16 mouse cellular contexts compared by ENCODE assay signal in the genomic region with DNA sequence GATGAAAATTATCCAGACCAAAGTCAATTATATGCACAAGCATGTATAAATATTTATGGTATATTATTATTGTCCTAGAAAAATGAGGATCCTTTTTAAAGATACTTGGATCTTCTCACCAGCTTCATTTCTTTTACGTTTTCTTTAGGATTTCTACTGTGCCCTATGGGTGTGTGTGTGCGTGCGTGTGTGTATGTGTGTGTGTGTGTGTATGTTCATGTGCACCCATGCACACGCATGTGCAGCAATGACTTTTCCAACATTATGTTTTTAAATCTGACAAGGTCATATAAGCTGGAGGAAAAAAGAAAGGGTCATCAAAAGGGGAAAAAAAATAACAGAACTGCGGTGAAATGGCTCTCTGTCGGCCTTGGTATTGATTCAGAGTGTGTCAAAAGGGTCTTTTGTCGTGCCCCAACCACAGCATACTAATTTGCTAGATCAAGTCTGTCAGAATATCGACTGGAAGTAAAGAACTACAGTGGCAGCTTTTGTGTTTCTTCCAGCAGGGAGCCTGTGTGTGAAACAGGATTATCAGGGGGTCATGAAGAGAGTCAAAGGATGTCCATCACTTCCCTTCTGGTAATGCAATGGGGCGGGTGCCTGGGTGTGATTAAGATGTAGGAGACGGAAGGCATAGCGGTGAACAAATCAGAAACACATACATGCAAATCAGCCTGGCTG.
DNase-seq lines count a peak whose midpoint lies in the region; ATAC-seq and TF ChIP-seq lines count a peak whose summit lies in the region.
"Had no signal": no experiment of that assay in that cellular context is flagged by ENCODE, and none has a peak within 500 bp of the region (broad histone marks: within the 10 kb centered on the region; RNA-seq: fewer than 3 reads in every experiment).

No protein-coding gene starts in this region.

- no peak overlapping the region for H3K4me3 ChIP-seq in forebrain, embryonic 15.5 days
- H3K4me3 ChIP-seq in liver, postnatal 0 days (ENCODE audit: low read depth, low read length): no peak overlapping the region
- H3K4me3 ChIP-seq: heart, embryonic 15.5 days; liver, embryonic 13.5 days had no signal

- H3K27ac ChIP-seq in forebrain, embryonic 15.5 days (replicated peaks): no peak overlapping the region; the same call in 1 of the 2 replicates
- no peak overlapping the region for H3K27ac ChIP-seq in liver, postnatal 0 days (ENCODE audit: low read depth)
- H3K27ac ChIP-seq: heart, embryonic 15.5 days; liver, embryonic 13.5 days had no signal

- H3K4me1 ChIP-seq in forebrain, embryonic 15.5 days: peaks cover 6% of the 10 kb centered on the region
- no peaks in the 10 kb centered on the region for H3K4me1 ChIP-seq in liver, postnatal 0 days (ENCODE audit: insufficient read depth)
- H3K4me1 ChIP-seq: heart, embryonic 15.5 days; liver, embryonic 13.5 days had no signal

- no peak overlapping the region; the same call in 1 of the 2 replicates for H3K4me2 ChIP-seq in forebrain, embryonic 15.5 days (replicated peaks)
- H3K4me2 ChIP-seq in liver, postnatal 0 days (ENCODE audit: low read depth, low read length): no peak overlapping the region
- H3K4me2 ChIP-seq: heart, embryonic 15.5 days; liver, embryonic 13.5 days had no signal

- no peak for TF ChIP-seq CTCF in liver, postnatal 0 days (IDR thresholded peaks at IDR 0.05; ENCODE audit: low read depth)

- no peaks in the 10 kb centered on the region for H3K36me3 ChIP-seq in forebrain, embryonic 15.5 days
- no peaks in the 10 kb centered on the region for H3K36me3 ChIP-seq in liver, postnatal 0 days (replicated peaks; ENCODE audit: insufficient read depth, low read length)
- H3K36me3 ChIP-seq: heart, embryonic 15.5 days; liver, embryonic 13.5 days had no signal

- H3K9ac ChIP-seq in forebrain, embryonic 15.5 days (replicated peaks): no peak overlapping the region
- H3K9ac ChIP-seq in liver, postnatal 0 days (replicated peaks): no peak overlapping the region
- H3K9ac ChIP-seq: heart, embryonic 15.5 days; liver, embryonic 13.5 days had no signal

- no peaks in the 10 kb centered on the region for H3K9me3 ChIP-seq in forebrain, embryonic 15.5 days
- H3K9me3 ChIP-seq in liver, postnatal 0 days (ENCODE audit: low read length): no peaks in the 10 kb centered on the region
- H3K9me3 ChIP-seq: heart, embryonic 15.5 days; liver, embryonic 13.5 days had no signal

- no peak for TF ChIP-seq EP300 in liver, postnatal 0 days (IDR thresholded peaks at IDR 0.05; ENCODE audit: low read depth)

- H3K27me3 ChIP-seq in forebrain, embryonic 15.5 days: no peaks in the 10 kb centered on the region
- no peaks in the 10 kb centered on the region for H3K27me3 ChIP-seq in liver, postnatal 0 days (ENCODE audit: insufficient read depth, low read length)
- H3K27me3 ChIP-seq: CH12.LX; heart, embryonic 15.5 days; liver, embryonic 13.5 days; Patski had no signal

- 16% methylated on average over 11 of the region's 11 CpGs for WGBS in forebrain, embryonic 15.5 days
- WGBS in liver, postnatal 0 days (ENCODE audit: insufficient replicate concordance): 67% methylated on average over 11 of the region's 11 CpGs

- peak; percentile 82 for ATAC-seq in forebrain, embryonic 15.5 days (replicated peaks)
- ATAC-seq in liver, postnatal 0 days: no peak
- no peak for ATAC-seq in cerebellum, adult (ENCODE audit: insufficient number of reproducible peaks, low FRiP score, low TSS enrichment)
- ATAC-seq: intestine, embryonic 16.5 days; Patski had no signal

- DNase-seq in embryo, embryonic 9.5 days (ENCODE audit: extremely low spot score): peak; percentile 32
- DNase-seq in mesoderm, embryonic 11.5 days (ENCODE audit: low read depth, low spot score): peak; percentile 68
- peak; percentile 60 for DNase-seq in retina, embryonic 14.5 days (ENCODE audit: low spot score)
- DNase-seq in liver, postnatal 0 days: no peak
- no peak for DNase-seq in thymus, adult 18-20 months
- DNase-seq: cerebellum, postnatal 36 days; gastrocnemius, postnatal 10 days; kidney, postnatal 25 days; liver, embryonic 13.5 days; lung, postnatal 14 days had no signal

Comparison
In these comparisons a context has a peak if more than half of its experiments do, and no peak if none do; other contexts are left out.
1. DNase-seq: peak in embryo, embryonic 9.5 days (single experiment), mesoderm, embryonic 11.5 days (single experiment) and retina, embryonic 14.5 days (single experiment); none in liver, postnatal 0 days (single experiment) and thymus, adult 18-20 months (0 of 2).